Mouse (Mus musculus): ENCODE measurements around the gene Mbd3. TPM values are rescaled to one million over a fixed set of nuclear protein-coding genes. Genes with fewer than 3 reads are reported as not detected.

The Mbd3 gene
- polyA plus RNA-seq, 1 experiment = 160 TPM

DNA sequence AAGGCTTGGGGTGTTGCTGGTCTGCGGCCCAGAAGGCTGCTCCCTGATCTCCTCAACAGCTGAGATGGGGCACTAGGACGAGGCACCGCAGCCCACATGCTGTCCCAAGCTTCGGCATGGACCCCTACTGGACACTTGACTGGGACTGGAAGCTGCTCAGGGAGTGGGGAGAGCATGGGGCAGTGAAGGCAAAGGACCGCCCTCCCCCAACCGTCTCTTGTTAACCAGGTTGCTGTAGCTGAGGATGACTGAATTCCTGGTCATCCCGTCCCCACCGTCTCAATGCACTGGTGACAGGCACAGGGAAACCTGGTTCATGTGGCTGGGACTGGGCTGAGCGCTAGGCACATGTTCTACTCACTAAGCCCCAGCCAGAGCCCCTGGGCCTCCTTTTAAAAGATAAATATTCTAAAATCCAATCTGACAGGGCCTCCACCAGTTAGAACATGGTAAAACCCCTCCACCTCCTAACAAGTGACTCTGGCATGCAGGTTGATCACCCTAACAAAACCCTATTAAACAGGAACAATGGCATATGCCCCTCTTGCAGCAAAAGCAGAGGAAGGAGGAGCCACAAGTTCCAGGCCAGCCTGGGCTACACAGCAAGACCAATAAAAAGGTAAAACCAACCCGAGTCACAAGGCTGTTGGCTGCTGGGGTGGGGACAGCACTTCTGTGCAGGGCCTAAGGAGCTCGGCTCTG, 2.4 kb downstream of the Mbd3 start:
- no peak for DNase-seq (ENCODE audit: low read depth)

DNA sequence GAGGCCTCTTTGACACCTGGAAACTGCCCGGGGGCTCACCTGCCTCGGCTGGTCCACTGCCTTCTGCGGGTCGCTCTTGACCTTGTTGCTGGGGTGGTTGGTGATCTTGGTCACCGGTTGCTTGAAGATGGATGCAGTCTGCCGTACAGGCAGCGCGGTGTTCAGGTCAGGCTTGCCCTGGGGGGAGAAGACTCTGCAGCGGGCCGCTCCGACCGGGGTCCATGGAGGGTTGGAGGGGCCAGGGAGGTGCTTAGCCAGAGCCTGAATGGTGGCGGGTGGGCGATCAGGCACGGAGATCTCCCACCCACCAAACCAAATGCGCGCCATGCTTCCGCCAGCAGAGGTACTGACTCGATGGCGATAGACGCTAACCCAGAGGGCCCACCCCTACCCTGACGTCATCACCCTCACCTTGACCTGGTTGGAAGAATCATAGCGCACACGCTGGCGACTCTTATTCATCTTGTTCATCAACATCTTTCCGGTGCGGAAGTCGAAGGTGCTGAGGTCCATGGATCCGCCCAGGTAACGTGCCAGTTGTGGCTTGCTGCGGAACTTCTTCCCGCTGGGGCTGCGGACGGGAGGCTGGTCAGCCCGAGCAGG, 4.2 kb downstream of the Mbd3 start:
- no peak for DNase-seq (ENCODE audit: low read depth)

GRCm38 (mm10) chr10:80392687-80393086, 6.7 kb downstream of the Mbd3 start:
- no peak for DNase-seq (ENCODE audit: low read depth)

DNA sequence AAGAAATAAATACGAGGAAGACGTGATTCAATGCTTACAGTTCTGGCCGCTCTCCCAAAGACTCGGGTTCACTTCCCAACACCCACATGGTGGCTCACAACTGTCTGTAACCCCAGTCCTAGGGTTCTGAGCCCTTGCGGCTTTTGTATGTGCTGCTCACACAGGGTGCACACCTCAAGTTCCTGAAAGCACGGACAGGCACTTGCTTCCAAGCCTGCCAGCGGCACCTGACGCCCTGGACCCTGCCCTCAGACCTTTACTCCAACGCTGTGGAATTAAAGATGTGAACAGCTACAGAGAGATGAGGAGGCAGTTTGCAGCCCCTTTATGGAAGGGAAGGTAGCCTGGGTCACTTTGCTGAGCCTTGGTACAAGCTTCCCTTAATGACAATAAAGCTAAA, 8.7 kb downstream of the Mbd3 start:
- DNase-seq (ENCODE audit: low read depth) = no peak

DNA sequence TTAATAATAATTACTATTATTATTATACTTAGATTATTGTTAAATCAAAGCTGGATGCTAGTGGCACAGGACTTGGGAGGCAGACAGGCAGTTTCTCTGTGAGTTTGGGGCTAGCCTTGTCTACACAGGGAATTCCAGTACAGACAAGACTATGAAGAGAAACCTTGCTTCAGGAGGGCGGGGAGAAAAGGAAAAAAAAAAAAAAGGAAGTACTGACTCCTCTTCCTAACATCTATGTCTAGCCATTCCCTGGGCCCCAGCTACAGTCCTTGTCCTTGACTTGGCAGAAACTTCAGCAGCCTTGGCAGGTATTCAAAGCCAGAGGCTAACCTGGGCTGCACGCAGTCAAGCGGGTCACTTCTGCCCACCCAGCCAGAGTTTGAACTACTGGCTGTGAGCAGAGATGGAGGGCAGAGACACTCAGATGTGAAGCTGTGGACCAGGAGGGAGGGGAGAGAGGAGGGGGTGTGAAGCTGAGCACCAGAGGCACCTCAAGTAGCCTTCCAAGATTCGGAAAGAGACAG, 10.1 kb downstream of the Mbd3 start:
- DNase-seq (ENCODE audit: low read depth) = no peak

DNA sequence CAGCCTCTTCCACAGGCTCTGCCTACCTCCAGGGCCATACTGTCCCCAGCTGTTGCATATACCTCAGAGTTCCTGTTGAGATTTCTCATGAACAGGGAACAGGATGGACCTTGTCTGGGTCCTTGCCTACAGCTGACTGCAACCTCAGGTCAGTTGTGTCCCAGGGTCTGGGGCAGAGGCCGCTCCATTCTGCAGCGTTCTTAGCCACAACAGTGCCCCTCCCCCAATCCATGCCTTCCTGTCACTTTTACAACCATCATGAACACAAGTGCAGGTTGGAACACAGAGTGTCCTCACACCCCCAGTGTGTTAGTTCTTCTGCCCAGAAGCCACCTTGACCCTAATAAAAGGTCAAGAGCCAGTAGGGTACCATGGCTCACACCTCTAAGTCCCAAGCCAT, 10.6 kb downstream of the Mbd3 start:
- DNase-seq (ENCODE audit: low read depth) = no peak

- no peak for DNase-seq (ENCODE audit: low read depth)
Measured at GRCm38 (mm10) chr10:80387522-80387959, 11.8 kb downstream of the Mbd3 start, which contains the start of gene Mex3d. Gene Mex3d (minus strand): TSS chr10:80387659.

GRCm38 (mm10) chr10:80386735-80387471, 12.4 kb downstream of the Mbd3 start:
- DNase-seq (ENCODE audit: low read depth) = no peak

GRCm38 (mm10) chr10:80385811-80386734, 13.3 kb downstream of the Mbd3 start:
- no peak for DNase-seq (ENCODE audit: low read depth)

DNA sequence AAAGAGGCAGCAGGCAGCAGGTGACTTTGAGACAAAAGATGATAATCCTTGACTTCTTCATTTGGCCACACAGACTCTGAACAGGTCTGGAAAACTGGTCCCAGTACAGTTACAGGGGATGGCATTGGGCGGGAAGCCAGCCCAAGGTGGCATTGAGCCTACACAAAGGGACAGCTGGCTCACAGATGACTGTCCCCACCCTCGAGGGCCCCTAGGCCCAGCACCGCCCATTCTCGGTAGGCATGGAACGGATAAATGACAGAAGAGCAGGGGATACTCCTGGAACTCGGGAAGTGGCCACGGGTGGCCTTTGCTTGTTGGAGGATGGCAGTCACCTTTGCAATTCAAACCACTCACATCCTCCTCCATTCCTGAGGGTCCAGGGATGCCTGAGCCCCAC, 14.0 kb downstream of the Mbd3 start:
- DNase-seq (ENCODE audit: low read depth) = no peak

DNA sequence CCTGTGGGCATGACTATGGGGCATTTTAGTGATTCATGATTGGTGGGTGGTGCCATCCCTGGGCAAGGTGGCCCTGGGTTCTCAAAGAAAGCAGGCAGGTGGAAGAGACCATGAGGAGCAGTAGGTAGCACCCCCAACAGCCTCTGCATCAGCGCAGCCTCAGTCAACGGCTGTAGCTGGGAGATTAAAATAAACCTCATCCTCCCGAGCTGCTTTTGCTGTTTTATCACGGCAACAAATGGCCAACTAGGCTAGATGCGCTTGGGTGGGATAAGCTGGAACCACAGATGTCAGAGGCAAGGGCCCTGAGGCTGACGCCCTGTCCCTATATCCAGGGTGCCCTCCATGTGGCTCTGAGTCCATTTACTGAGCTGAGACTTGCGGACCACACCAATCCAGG, 14.6 kb downstream of the Mbd3 start:
- DNase-seq (ENCODE audit: low read depth) = no peak

GRCm38 (mm10) chr10:80384115-80384639, 15.2 kb downstream of the Mbd3 start:
- no peak for DNase-seq (ENCODE audit: low read depth)

GRCm38 (mm10) chr10:80383431-80383830, 15.9 kb downstream of the Mbd3 start:
- no peak for DNase-seq (ENCODE audit: low read depth)

GRCm38 (mm10) chr10:80382641-80383365, 16.5 kb downstream of the Mbd3 start:
- DNase-seq (ENCODE audit: low read depth) = no peak

DNA sequence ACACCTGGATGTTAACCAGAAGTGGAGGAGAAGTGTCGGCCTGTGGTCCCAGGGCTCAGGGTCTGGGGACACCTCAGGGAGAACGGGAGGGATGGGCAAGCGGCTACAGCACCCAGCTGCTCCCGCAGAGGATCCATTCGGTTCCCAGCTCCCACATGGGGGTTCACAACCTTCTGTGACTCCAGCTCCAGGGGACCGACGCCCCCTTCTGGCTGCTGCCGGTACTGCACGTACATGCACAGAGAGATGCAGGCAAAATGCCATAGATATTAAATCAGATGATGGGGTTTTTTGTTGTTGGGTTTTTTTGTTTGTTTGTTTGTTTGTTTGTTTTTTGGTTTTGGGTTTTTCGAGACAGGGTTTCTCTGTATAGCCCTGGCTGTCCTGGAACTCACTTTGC, 21.6 kb downstream of the Mbd3 start:
- DNase-seq (ENCODE audit: low read depth) = no peak

DNA sequence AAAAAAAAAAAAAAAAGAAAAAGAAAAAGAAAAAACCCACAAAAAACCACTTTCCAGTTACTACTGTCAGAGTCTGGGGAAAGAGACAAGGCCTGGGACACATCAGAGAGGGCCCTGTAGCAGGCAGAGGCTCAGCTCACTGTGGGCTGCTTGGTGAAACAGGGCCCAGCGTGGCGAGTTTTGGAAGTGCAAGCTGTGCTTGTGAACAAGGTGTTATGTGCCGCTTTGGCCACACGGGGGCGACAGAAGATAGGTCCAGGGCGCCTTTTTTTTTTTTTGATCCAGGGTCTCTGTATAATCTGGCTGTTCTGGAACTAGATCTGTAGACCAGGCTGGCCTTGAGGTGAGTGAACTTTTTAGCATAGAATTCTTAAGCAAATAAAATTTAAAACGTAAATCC, 23.2 kb downstream of the Mbd3 start:
- no peak for DNase-seq (ENCODE audit: low read depth)

- no peak for DNase-seq (ENCODE audit: low read depth)
Measured at GRCm38 (mm10) chr10:80374063-80374462, 25.3 kb downstream of the Mbd3 start.

DNA sequence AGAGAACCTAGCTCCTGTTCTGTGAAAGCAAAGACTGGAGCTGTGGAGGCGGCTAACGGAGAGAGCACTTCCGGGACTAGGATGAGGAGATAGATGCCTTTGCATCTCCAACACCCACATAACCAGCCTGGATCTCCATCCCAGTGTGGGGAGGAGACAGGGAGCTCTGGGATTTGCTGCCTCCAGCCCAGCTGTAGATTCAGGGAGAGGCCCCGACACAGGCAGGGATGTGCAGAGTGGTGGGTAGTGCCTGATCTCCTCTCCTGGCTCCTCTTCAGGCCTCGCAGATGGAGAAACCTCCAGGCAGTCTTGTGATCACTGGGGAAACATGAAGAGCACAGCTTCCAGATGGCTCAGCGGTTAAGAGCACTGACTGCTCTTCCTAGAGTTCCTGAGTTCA, 26.6 kb downstream of the Mbd3 start:
- no peak for DNase-seq (ENCODE audit: low read depth)

DNA sequence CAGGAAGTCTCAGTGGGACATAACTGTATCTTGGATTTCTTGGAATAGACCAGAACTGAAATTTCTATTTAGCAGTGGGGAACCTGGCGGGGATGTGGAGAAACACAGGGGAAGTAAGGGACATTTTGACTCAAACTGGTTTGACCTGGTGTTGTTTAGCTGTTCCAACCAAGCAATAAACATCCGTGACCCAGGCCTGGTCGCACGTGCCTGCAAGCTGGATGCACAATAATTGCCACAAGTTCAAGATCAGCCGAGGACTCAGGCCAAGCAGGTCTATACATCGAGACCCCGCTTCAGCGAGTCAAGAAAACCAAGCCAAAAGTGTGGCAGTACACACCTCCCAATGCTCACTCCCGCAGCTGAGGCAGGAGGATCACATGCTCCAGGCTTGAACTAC, 27.4 kb downstream of the Mbd3 start:
- DNase-seq (ENCODE audit: low read depth) = no peak

DNA sequence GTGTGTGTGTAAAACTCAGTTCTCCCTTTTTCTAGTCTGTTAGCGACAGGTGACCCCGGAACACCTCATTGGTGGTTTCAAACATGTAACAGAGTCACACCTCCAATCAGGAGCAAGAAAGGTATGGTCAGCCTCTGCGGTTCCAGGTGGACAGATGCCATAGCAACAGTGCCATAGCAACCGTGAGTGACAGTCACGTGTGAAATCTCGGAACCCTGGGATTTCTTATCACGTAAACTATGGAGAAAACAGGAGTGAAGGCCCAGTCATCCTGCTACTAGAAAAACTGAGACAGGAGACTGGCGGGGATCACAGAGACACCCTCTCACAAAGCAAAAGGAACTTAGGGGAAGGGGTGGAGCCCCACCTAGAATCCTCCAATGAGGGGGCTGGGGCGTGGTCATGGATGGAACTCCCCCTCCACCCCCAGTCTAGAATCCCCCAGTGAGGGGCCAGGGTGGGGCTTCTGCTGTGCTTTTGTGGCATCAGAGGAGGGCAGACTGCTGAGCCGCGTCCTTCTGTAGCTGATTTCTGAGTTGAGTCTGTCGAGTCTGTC, 27.9 kb downstream of the Mbd3 start:
- DNase-seq (ENCODE audit: low read depth) = no peak
